Comparison of ENCODE assay signal across 9 mouse cellular contexts in the genomic region with DNA sequence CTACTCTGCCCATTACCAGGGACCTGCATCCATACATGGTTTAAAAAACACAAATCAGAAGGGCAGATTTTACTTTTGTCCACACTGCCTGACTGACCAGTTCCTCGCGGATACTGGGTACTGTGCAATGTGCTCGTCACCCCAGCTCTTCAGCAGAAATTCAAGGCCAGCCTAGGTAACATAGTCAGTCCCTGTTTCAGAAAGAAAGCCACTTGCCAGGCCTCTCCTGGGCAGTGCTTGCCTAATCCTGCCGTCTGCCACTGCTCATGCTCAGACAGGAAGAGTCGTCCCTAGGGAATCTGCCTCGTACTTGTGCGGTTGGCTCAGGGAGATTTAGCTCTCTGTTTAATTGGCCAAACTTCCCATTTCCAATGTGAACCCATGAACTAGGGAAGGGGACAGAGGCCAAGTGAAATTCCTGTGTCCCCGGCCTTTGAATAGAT. TPM values are rescaled to one million over a fixed set of nuclear protein-coding genes. Genes with fewer than 3 reads are reported as not detected.
A peak's percentile ranks its signal among the peaks of the same experiment; 100 is the strongest.
DNase-seq lines count a peak whose midpoint lies in the region; ATAC-seq and TF ChIP-seq lines count a peak whose summit lies in the region.
"Had no signal": no experiment of that assay in that cellular context is flagged by ENCODE, and none has a peak within 500 bp of the region (broad histone marks: within the 10 kb centered on the region; RNA-seq: fewer than 3 reads in every experiment).

No protein-coding gene starts in this region.

- H3K27me3 ChIP-seq in limb, embryonic 11.5 days (ENCODE audit: control insufficient read depth, insufficient read depth, low read length): no peaks in the 10 kb centered on the region
- no peaks in the 10 kb centered on the region for H3K27me3 ChIP-seq in limb, embryonic 10.5 days (ENCODE audit: low read depth, poor library complexity, severe bottlenecking)
- no peaks in the 10 kb centered on the region for H3K27me3 ChIP-seq in heart, embryonic 13.5 days (replicated peaks)
- H3K27me3 ChIP-seq in limb, embryonic 14.5 days (ENCODE audit: control insufficient read depth, insufficient read depth, low read length): no peaks in the 10 kb centered on the region
- H3K27me3 ChIP-seq: liver, embryonic 13.5 days had no signal

- H3K4me2 ChIP-seq in limb, embryonic 11.5 days (ENCODE audit: low read depth, severe bottlenecking): no peak overlapping the region
- no peak overlapping the region for H3K4me2 ChIP-seq in heart, embryonic 13.5 days
- H3K4me2 ChIP-seq in limb, embryonic 14.5 days (replicated peaks; ENCODE audit: low read depth, low read length, severe bottlenecking): no peak overlapping the region
- H3K4me2 ChIP-seq: liver, embryonic 13.5 days had no signal

- H3K4me1 ChIP-seq in limb, embryonic 11.5 days (ENCODE audit: control insufficient read depth, insufficient read depth, low read length): no peaks in the 10 kb centered on the region
- peaks cover 28% of the 10 kb centered on the region for H3K4me1 ChIP-seq in limb, embryonic 10.5 days
- peaks cover 32% of the 10 kb centered on the region for H3K4me1 ChIP-seq in heart, embryonic 13.5 days
- no peaks in the 10 kb centered on the region; the same call in 1 of the 2 replicates for H3K4me1 ChIP-seq in limb, embryonic 14.5 days (ENCODE audit: control insufficient read depth, insufficient read depth, low read length)

- H3K9ac ChIP-seq in limb, embryonic 11.5 days (ENCODE audit: low read length): no peak overlapping the region
- peak overlapping the region; percentile 19; the same call in 1 of the 2 replicates for H3K9ac ChIP-seq in heart, embryonic 13.5 days
- H3K9ac ChIP-seq in limb, embryonic 14.5 days (ENCODE audit: low read depth, low read length, severe bottlenecking): 0 out of 2 replicates have a peak overlapping the region, but pooled peaks have one; percentile 16
- H3K9ac ChIP-seq: liver, embryonic 13.5 days had no signal

- no peak overlapping the region for H3K4me3 ChIP-seq in limb, embryonic 11.5 days (ENCODE audit: low read depth, low read length)
- no peak overlapping the region for H3K4me3 ChIP-seq in limb, embryonic 10.5 days
- H3K4me3 ChIP-seq in heart, embryonic 13.5 days: no peak overlapping the region
- H3K4me3 ChIP-seq in limb, embryonic 14.5 days (replicated peaks; ENCODE audit: low read length): no peak overlapping the region
- H3K4me3 ChIP-seq: liver, embryonic 13.5 days had no signal

- WGBS in limb, embryonic 11.5 days: 82% methylated on average over 8 of the region's 8 CpGs
- WGBS in limb, embryonic 10.5 days: 84% methylated on average over 8 of the region's 8 CpGs
- 72% methylated on average over 8 of the region's 8 CpGs for WGBS in heart, embryonic 13.5 days
- WGBS in limb, embryonic 14.5 days: 73% methylated on average over 8 of the region's 8 CpGs

- TF ChIP-seq POLR2A in limb, embryonic 14.5 days (IDR thresholded peaks at IDR 0.05; ENCODE audit: borderline replicate concordance, extremely low read depth, insufficient read depth, insufficient read length): no peak

- no peaks in the 10 kb centered on the region for H3K36me3 ChIP-seq in limb, embryonic 11.5 days (ENCODE audit: control insufficient read depth, insufficient read depth, low read length)
- H3K36me3 ChIP-seq in limb, embryonic 10.5 days: peaks cover 60% of the 10 kb centered on the region
- H3K36me3 ChIP-seq in heart, embryonic 13.5 days: peaks cover 35% of the 10 kb centered on the region
- H3K36me3 ChIP-seq in limb, embryonic 14.5 days (ENCODE audit: control insufficient read depth, insufficient read depth, low read length): peaks cover 16% of the 10 kb centered on the region
- H3K36me3 ChIP-seq: liver, embryonic 13.5 days had no signal

- DNase-seq in limb, embryonic 11.5 days (ENCODE audit: low spot score): no peak
- no peak for DNase-seq in limb, embryonic 10.5 days (ENCODE audit: low spot score)
- peak; percentile 66 to 70 for DNase-seq in adrenal gland, postnatal 36 days
- DNase-seq in limb, embryonic 14.5 days (ENCODE audit: low spot score): peak; percentile 54
- no peak for DNase-seq in thymus, postnatal 0 days (ENCODE audit: low spot score)
- DNase-seq in right cerebral cortex, postnatal 36 days (ENCODE audit: low spot score in 2 of 2): no peak
- DNase-seq in right cerebral cortex, postnatal 4 days: no peak
- DNase-seq: liver, embryonic 13.5 days had no signal

- 0 out of 2 replicates have a peak, but pooled peaks have one; percentile 13 for ATAC-seq in limb, embryonic 11.5 days (ENCODE audit: insufficient number of reproducible peaks, low FRiP score, low TSS enrichment, low read depth)
- ATAC-seq in heart, embryonic 13.5 days (ENCODE audit: extremely low read depth, insufficient number of reproducible peaks, low FRiP score, low TSS enrichment): 0 out of 2 replicates have a peak, but pooled peaks have one; percentile 8
- ATAC-seq in limb, embryonic 14.5 days (ENCODE audit: low FRiP score, low read depth): no peak

- H3K27ac ChIP-seq in limb, embryonic 11.5 days (replicated peaks; ENCODE audit: low read depth, low read length): no peak overlapping the region
- no peak overlapping the region for H3K27ac ChIP-seq in limb, embryonic 10.5 days
- peak overlapping the region; percentile 72 for H3K27ac ChIP-seq in heart, embryonic 13.5 days (replicated peaks)
- H3K27ac ChIP-seq in limb, embryonic 14.5 days (replicated peaks; ENCODE audit: low read depth, low read length): no peak overlapping the region
- H3K27ac ChIP-seq: liver, embryonic 13.5 days had no signal

- no peaks in the 10 kb centered on the region for H3K9me3 ChIP-seq in limb, embryonic 11.5 days (ENCODE audit: control insufficient read depth, low read length)
- no peaks in the 10 kb centered on the region for H3K9me3 ChIP-seq in limb, embryonic 10.5 days (replicated peaks)
- H3K9me3 ChIP-seq in heart, embryonic 13.5 days: no peaks in the 10 kb centered on the region
- H3K9me3 ChIP-seq in limb, embryonic 14.5 days (ENCODE audit: control insufficient read depth, low read length): no peaks in the 10 kb centered on the region
- H3K9me3 ChIP-seq: liver, embryonic 13.5 days had no signal

RNA-seq across cellular contexts. Expression of gene Rho, which starts 30.0 kb away (rescaled TPM):
- 0.03 TPM in 1 of 2 replicates, not detected in the other for polyA plus RNA-seq in limb, embryonic 11.5 days (2014; fragmentation: Nextera tagmentation; extraction: Ambion mirVana)
- polyA plus RNA-seq in limb, embryonic 10.5 days (2016; fragmentation: Nextera tagmentation; extraction: Ambion mirVana): 0.24 and 0.31 TPM in 2 replicates
- under 1 TPM; 0.23 to 0.59 TPM for total RNA-seq in adrenal gland, postnatal 36 days (2021)
- 0.08 TPM in 1 of 2 replicates, not detected in the other for polyA plus RNA-seq in heart, embryonic 13.5 days (2015; fragmentation: Nextera tagmentation; extraction: Ambion mirVana)
- polyA plus RNA-seq in limb, embryonic 14.5 days (2012; rRNA removed): 0.67 and 1.1 TPM in 2 replicates
- polyA plus RNA-seq in limb, embryonic 14.5 days (2014; fragmentation: Nextera tagmentation; extraction: Ambion mirVana): 0.22 TPM in 1 of 2 replicates, not detected in the other
- 0.10 TPM in 1 of 2 replicates, not detected in the other for polyA plus RNA-seq in thymus, postnatal 0 days (2015; fragmentation: Nextera tagmentation; extraction: Ambion mirVana)
- polyA plus RNA-seq: liver, embryonic 13.5 days had no signal

RNA-seq across cellular contexts. Expression of gene H1foo, which starts 43.2 kb away (rescaled TPM):
- not detected in 2 replicates for polyA plus RNA-seq in limb, embryonic 11.5 days (2014; fragmentation: Nextera tagmentation; extraction: Ambion mirVana)
- not detected in 2 replicates for polyA plus RNA-seq in limb, embryonic 10.5 days (2016; fragmentation: Nextera tagmentation; extraction: Ambion mirVana)
- total RNA-seq in adrenal gland, postnatal 36 days (2021): not detected
- not detected in 2 replicates for polyA plus RNA-seq in heart, embryonic 13.5 days (2015; fragmentation: Nextera tagmentation; extraction: Ambion mirVana)
- polyA plus RNA-seq in limb, embryonic 14.5 days (2012; rRNA removed): not detected in 2 replicates
- not detected in 2 replicates for polyA plus RNA-seq in limb, embryonic 14.5 days (2014; fragmentation: Nextera tagmentation; extraction: Ambion mirVana)
- polyA plus RNA-seq in thymus, postnatal 0 days (2015; fragmentation: Nextera tagmentation; extraction: Ambion mirVana): 0.23 and 0.28 TPM in 2 replicates
- polyA plus RNA-seq: liver, embryonic 13.5 days had no signal

RNA-seq across cellular contexts. Expression of gene Ift122, which starts 48.2 kb away (rescaled TPM):
- 29.4 and 32.8 TPM in 2 replicates for polyA plus RNA-seq in limb, embryonic 11.5 days (2014; fragmentation: Nextera tagmentation; extraction: Ambion mirVana)
- polyA plus RNA-seq in limb, embryonic 10.5 days (2016; fragmentation: Nextera tagmentation; extraction: Ambion mirVana): 28.0 and 34.2 TPM in 2 replicates
- total RNA-seq in adrenal gland, postnatal 36 days (2021): 10 to 100 TPM; 16.3 to 16.7 TPM
- polyA plus RNA-seq in heart, embryonic 13.5 days (2015; fragmentation: Nextera tagmentation; extraction: Ambion mirVana): 21.2 and 21.4 TPM in 2 replicates
- 21.2 and 23.9 TPM in 2 replicates for polyA plus RNA-seq in limb, embryonic 14.5 days (2012; rRNA removed)
- 17.9 and 18.9 TPM in 2 replicates for polyA plus RNA-seq in limb, embryonic 14.5 days (2014; fragmentation: Nextera tagmentation; extraction: Ambion mirVana)
- polyA plus RNA-seq in thymus, postnatal 0 days (2015; fragmentation: Nextera tagmentation; extraction: Ambion mirVana): 8.2 and 11.0 TPM in 2 replicates

RNA-seq across cellular contexts. Expression of gene Mbd4, which starts 48.3 kb away (rescaled TPM):
- polyA plus RNA-seq in limb, embryonic 11.5 days (2014; fragmentation: Nextera tagmentation; extraction: Ambion mirVana): 32.5 and 34.6 TPM in 2 replicates
- 35.3 and 37.8 TPM in 2 replicates for polyA plus RNA-seq in limb, embryonic 10.5 days (2016; fragmentation: Nextera tagmentation; extraction: Ambion mirVana)
- total RNA-seq in adrenal gland, postnatal 36 days (2021): 1 to 10 TPM; 2.4 to 2.6 TPM
- 8.7 and 10.4 TPM in 2 replicates for polyA plus RNA-seq in heart, embryonic 13.5 days (2015; fragmentation: Nextera tagmentation; extraction: Ambion mirVana)
- polyA plus RNA-seq in limb, embryonic 14.5 days (2012; rRNA removed): 16.3 and 18.8 TPM in 2 replicates
- 13.0 and 16.4 TPM in 2 replicates for polyA plus RNA-seq in limb, embryonic 14.5 days (2014; fragmentation: Nextera tagmentation; extraction: Ambion mirVana)
- polyA plus RNA-seq in thymus, postnatal 0 days (2015; fragmentation: Nextera tagmentation; extraction: Ambion mirVana): 18.7 and 20.8 TPM in 2 replicates

Comparison
In these comparisons a context has a peak if more than half of its experiments do, and no peak if none do; other contexts are left out.
1. DNase-seq: peak in adrenal gland, postnatal 36 days (2 of 2) and limb, embryonic 14.5 days (single experiment); none in limb, embryonic 11.5 days (single experiment), limb, embryonic 10.5 days (single experiment), thymus, postnatal 0 days (single experiment), right cerebral cortex, postnatal 36 days (0 of 2) and right cerebral cortex, postnatal 4 days (single experiment).